In genomic region chr17:86215771-86216170, GRCm38 (mm10) we compare ENCODE assay signal across 8 mouse cellular contexts. TPM values are rescaled to one million over a fixed set of nuclear protein-coding genes. Genes with fewer than 3 reads are reported as not detected.
DNase-seq lines count a peak whose midpoint lies in the region; ATAC-seq lines count a peak whose summit lies in the region.
"Had no signal": no experiment of that assay in that cellular context is flagged by ENCODE, and none has a peak within 500 bp of the region (broad histone marks: within the 10 kb centered on the region; RNA-seq: fewer than 3 reads in every experiment).

No protein-coding gene starts in this region.

- no peaks in the 10 kb centered on the region for H3K36me3 ChIP-seq in embryonic facial prominence, embryonic 10.5 days (replicated peaks)
- H3K36me3 ChIP-seq in liver, embryonic 16.5 days (ENCODE audit: control insufficient read depth, insufficient read depth) = no peaks in the 10 kb centered on the region
- peaks cover 2% of the 10 kb centered on the region; the same call in 1 of the 2 replicates for H3K36me3 ChIP-seq in splenic B cell, adult 2 months (ENCODE audit: control insufficient read depth, insufficient read depth, low read length, poor library complexity, severe bottlenecking)
- H3K36me3 ChIP-seq: embryonic facial prominence, embryonic 15.5 days had no signal

- no peak overlapping the region for H3K27ac ChIP-seq in embryonic facial prominence, embryonic 10.5 days (replicated peaks)
- no peak overlapping the region for H3K27ac ChIP-seq in liver, embryonic 16.5 days (ENCODE audit: low read length)
- H3K27ac ChIP-seq: embryonic facial prominence, embryonic 15.5 days had no signal

- no peaks in the 10 kb centered on the region for H3K9me3 ChIP-seq in embryonic facial prominence, embryonic 10.5 days
- no peaks in the 10 kb centered on the region for H3K9me3 ChIP-seq in liver, embryonic 16.5 days (replicated peaks; ENCODE audit: control insufficient read depth, low read length)
- H3K9me3 ChIP-seq: embryonic facial prominence, embryonic 15.5 days had no signal

- 79% methylated on average over 7 of the region's 7 CpGs for WGBS in embryonic facial prominence, embryonic 10.5 days
- WGBS in liver, embryonic 16.5 days (ENCODE audit: insufficient replicate concordance) = 54% methylated on average over 7 of the region's 7 CpGs

- H3K4me1 ChIP-seq in embryonic facial prominence, embryonic 10.5 days = 0 out of 2 replicates have a peak, but pooled peaks cover 3% of the 10 kb centered on the region
- no peaks in the 10 kb centered on the region for H3K4me1 ChIP-seq in liver, embryonic 16.5 days (ENCODE audit: control insufficient read depth, low read depth, low read length)
- H3K4me1 ChIP-seq: embryonic facial prominence, embryonic 15.5 days had no signal

- no peak overlapping the region for H3K4me3 ChIP-seq in embryonic facial prominence, embryonic 10.5 days
- no peak overlapping the region for H3K4me3 ChIP-seq in liver, embryonic 16.5 days (ENCODE audit: low read depth, low read length)
- H3K4me3 ChIP-seq: embryonic facial prominence, embryonic 15.5 days had no signal

- ATAC-seq in liver, embryonic 16.5 days (ENCODE audit: low read depth) = peak; percentile 27; the same call in 1 of the 2 replicates
- ATAC-seq in erythroblast, adult 5-6 weeks (replicated peaks; ENCODE audit: low FRiP score, poor library complexity, severe bottlenecking) = no peak

- H3K27me3 ChIP-seq in embryonic facial prominence, embryonic 10.5 days (replicated peaks; ENCODE audit: low read depth, poor library complexity, severe bottlenecking) = no peaks in the 10 kb centered on the region
- H3K27me3 ChIP-seq in liver, embryonic 16.5 days (ENCODE audit: control insufficient read depth, insufficient read depth, low read depth, low read length) = no peaks in the 10 kb centered on the region
- H3K27me3 ChIP-seq in splenic B cell, adult 2 months (ENCODE audit: control insufficient read depth, insufficient read depth, low read length, poor library complexity, severe bottlenecking) = no peaks in the 10 kb centered on the region
- H3K27me3 ChIP-seq: embryonic facial prominence, embryonic 15.5 days had no signal

- DNase-seq in 3T3-L1 (ENCODE audit: low read depth, low spot score) (peak; percentile 13), A20 (ENCODE audit: low read depth, low spot score) (peak; percentile 70)
- peak; percentile 30 for DNase-seq in embryonic facial prominence, embryonic 10.5 days (ENCODE audit: low spot score)
- DNase-seq in splenic B cell, adult 2 months (ENCODE audit: low read depth, low spot score) = peak; percentile 83
- DNase-seq in frontal cortex, postnatal 10 days (ENCODE audit: low spot score in 2 of 2) = no peak

- no peak overlapping the region for H3K9ac ChIP-seq in liver, embryonic 16.5 days (ENCODE audit: low read depth, low read length)
- H3K9ac ChIP-seq: embryonic facial prominence, embryonic 15.5 days had no signal

- H3K4me2 ChIP-seq in liver, embryonic 16.5 days (ENCODE audit: low read depth, low read length) = no peak overlapping the region
- H3K4me2 ChIP-seq: embryonic facial prominence, embryonic 15.5 days had no signal

RNA-seq across cellular contexts. Expression of gene Prkce, which starts 48.2 kb away (rescaled TPM):
- polyA plus RNA-seq in embryonic facial prominence, embryonic 10.5 days (2016; fragmentation: Nextera tagmentation; extraction: Ambion mirVana) = 4.2 and 5.6 TPM in 2 replicates
- 0.43 and 0.77 TPM in 2 replicates for polyA plus RNA-seq in liver, embryonic 16.5 days (2015; fragmentation: Nextera tagmentation; extraction: Ambion mirVana)
- total RNA-seq in erythroblast, adult 5-6 weeks (2015; ENCODE audit: low replicate concordance) = 1.9 and 2.7 TPM in 2 replicates
- 0.34 and 1.3 TPM in 2 replicates for total RNA-seq in erythroblast, adult 5-6 weeks (2017; ENCODE audit: low replicate concordance)

Comparison
In these comparisons a context has a peak if more than half of its experiments do, and no peak if none do; other contexts are left out.
1. DNase-seq: peak in 3T3-L1 (single experiment), A20 (single experiment), embryonic facial prominence, embryonic 10.5 days (single experiment) and splenic B cell, adult 2 months (single experiment); none in frontal cortex, postnatal 10 days (0 of 2).